Mouse (Mus musculus): ENCODE results near the gene Cdsn. TPM values are rescaled to one million over a fixed set of nuclear protein-coding genes. Genes with fewer than 3 reads are reported as not detected.

The Cdsn gene
- total and polyA plus RNA-seq, 2 experiments: not detected

DNA sequence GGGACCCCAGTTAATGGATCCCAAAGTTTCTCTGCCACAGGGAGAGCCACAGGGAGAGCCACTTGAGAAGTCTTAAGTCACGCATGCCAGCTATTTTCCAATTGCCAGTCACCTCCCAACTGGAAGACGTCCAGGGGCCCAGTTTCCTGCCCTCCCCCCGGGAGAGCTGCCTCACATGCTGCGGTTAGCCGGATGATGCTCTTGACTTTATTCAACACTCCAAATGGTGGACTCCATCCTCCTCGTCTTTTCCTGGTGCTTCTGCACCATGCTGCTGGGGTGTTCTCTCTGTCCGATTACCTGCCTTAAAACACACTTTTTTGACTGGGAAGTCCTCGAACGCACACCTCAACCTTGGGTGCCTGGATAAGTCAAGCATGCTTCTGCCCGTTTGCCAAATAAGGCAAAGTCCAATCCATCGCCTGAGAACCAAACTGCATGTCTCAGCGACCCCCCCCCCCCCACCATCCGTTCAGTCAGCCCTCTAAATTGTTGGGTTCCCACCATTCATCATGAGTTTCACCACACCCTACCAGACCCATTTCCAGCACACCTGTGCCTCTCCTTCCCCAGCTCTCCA, 4.3 kb downstream of the Cdsn start:
- no peak for DNase-seq (ENCODE audit: extremely low read depth, low read depth, low spot score)
- Histone ChIP-seq H3K36me3 (ENCODE audit: control insufficient read depth, insufficient read depth, low read length) (no peaks in the 10 kb centered on the region), H3K27me3 (ENCODE audit: control insufficient read depth, insufficient read depth, low read length) (no peaks in the 10 kb centered on the region), H3K4me3 (ENCODE audit: insufficient read depth, low read depth, low read length) (no peak overlapping the region), H3K9ac (ENCODE audit: low read depth, low read length) (no peak overlapping the region), H3K27ac (replicated peaks; ENCODE audit: insufficient read depth, low read depth, low read length) (no peak overlapping the region), H3K79me2 (ENCODE audit: control insufficient read depth, insufficient read depth, low read length) (no peaks in the 10 kb centered on the region), H3K4me1 (ENCODE audit: control insufficient read depth, insufficient read depth, low read length) (peaks cover 5% of the 10 kb centered on the region; the same call in 1 of the 2 replicates)
- TF ChIP-seq POLR2A (IDR thresholded peaks at IDR 0.05; ENCODE audit: extremely low read depth, insufficient read depth, low read length): no peak
- no peak for TF ChIP-seq CTCF (IDR thresholded peaks at IDR 0.05; ENCODE audit: low read depth, low read length)
- 83% methylated on average over 13 of the region's 13 CpGs for WGBS

DNA sequence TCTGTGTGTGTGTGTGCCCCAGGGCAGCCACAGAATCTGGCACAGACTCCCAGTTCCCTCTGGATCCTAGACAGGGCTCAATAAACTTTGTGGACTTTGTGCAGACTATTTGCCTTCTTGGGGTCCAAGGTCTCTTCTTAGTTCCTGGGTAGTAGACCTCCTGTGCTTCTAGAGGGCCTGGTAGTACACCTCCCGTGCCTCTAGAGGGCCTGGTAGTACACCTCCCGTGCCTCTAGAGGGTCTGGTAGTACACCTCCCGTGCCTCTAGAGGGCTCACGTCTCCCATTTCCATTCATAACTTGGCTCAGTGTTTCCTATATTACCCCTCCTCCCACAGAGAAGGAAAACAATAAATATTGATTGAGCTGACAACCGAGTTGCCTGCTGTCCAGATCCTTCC, 4.9 kb downstream of the Cdsn start:
- Histone ChIP-seq H3K27ac (replicated peaks; ENCODE audit: insufficient read depth, low read depth, low read length) (no peak overlapping the region), H3K4me1 (ENCODE audit: control insufficient read depth, insufficient read depth, low read length) (peaks cover 5% of the 10 kb centered on the region; the same call in 1 of the 2 replicates), H3K27me3 (ENCODE audit: control insufficient read depth, insufficient read depth, low read length) (no peaks in the 10 kb centered on the region), H3K4me3 (ENCODE audit: insufficient read depth, low read depth, low read length) (no peak overlapping the region), H3K9ac (ENCODE audit: low read depth, low read length) (no peak overlapping the region), H3K36me3 (ENCODE audit: control insufficient read depth, insufficient read depth, low read length) (no peaks in the 10 kb centered on the region), H3K79me2 (ENCODE audit: control insufficient read depth, insufficient read depth, low read length) (no peaks in the 10 kb centered on the region)
- WGBS: 11% methylated on average over 5 of the region's 5 CpGs
- TF ChIP-seq CTCF (IDR thresholded peaks at IDR 0.05; ENCODE audit: low read depth, low read length): peak; percentile 91
- TF ChIP-seq POLR2A (IDR thresholded peaks at IDR 0.05; ENCODE audit: extremely low read depth, insufficient read depth, low read length): no peak
- peak; percentile 54 for DNase-seq (ENCODE audit: extremely low read depth, low read depth, low spot score)

DNA sequence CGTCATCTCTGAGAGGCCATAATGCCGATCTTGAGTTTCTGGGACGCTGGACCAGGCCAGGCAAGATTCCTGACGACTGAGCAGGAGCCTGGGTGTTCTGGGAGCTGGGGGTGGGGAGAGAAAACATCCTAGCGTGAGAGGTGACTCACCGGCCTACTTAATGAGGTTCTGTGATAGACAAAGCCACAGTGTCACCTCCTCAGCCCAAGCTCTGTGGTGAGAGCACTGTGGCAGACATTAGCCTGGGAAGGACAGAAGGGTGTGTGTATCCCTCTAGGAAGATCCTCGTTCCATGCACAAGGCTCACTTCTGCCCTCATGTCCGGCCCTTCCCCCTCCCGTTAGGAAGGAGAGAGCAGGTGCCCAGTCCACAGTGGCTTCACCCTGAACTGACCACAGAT, 5.4 kb downstream of the Cdsn start:
- Histone ChIP-seq H3K27me3 (ENCODE audit: control insufficient read depth, insufficient read depth, low read length) (no peaks in the 10 kb centered on the region), H3K79me2 (ENCODE audit: control insufficient read depth, insufficient read depth, low read length) (no peaks in the 10 kb centered on the region), H3K36me3 (ENCODE audit: control insufficient read depth, insufficient read depth, low read length) (no peaks in the 10 kb centered on the region), H3K4me3 (ENCODE audit: insufficient read depth, low read depth, low read length) (no peak overlapping the region), H3K4me1 (ENCODE audit: control insufficient read depth, insufficient read depth, low read length) (peaks cover 5% of the 10 kb centered on the region; the same call in 1 of the 2 replicates), H3K9ac (ENCODE audit: low read depth, low read length) (no peak overlapping the region), H3K27ac (replicated peaks; ENCODE audit: insufficient read depth, low read depth, low read length) (no peak overlapping the region)
- 81% methylated on average over 9 of the region's 9 CpGs for WGBS
- TF ChIP-seq CTCF (IDR thresholded peaks at IDR 0.05; ENCODE audit: low read depth, low read length): no peak; the same call in 1 of the 2 replicates
- no peak for TF ChIP-seq POLR2A (IDR thresholded peaks at IDR 0.05; ENCODE audit: extremely low read depth, insufficient read depth, low read length)
- no peak for DNase-seq (ENCODE audit: extremely low read depth, low read depth, low spot score)

DNA sequence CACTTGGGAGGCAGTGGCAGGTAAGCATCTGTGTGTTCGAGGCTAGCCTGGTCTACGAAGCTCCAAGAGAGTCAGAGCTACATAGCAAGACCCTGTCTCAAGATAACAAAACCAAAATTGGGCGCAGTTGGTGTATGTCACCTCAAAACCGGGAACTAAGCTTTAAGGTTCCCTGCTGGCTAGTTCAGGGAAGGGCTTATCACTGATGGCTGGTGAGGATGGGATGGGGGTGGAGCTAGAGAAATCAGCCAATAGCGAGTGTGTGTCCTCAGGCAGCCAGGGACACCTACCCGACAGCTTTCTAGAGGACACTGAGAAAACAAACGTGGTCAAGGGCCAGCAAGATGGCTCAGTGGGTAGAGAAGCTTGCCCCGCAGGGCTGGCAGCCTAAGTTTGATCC, 6.3 kb downstream of the Cdsn start:
- no peak for TF ChIP-seq CTCF (IDR thresholded peaks at IDR 0.05; ENCODE audit: low read depth, low read length)
- TF ChIP-seq POLR2A (IDR thresholded peaks at IDR 0.05; ENCODE audit: extremely low read depth, insufficient read depth, low read length): no peak

DNA sequence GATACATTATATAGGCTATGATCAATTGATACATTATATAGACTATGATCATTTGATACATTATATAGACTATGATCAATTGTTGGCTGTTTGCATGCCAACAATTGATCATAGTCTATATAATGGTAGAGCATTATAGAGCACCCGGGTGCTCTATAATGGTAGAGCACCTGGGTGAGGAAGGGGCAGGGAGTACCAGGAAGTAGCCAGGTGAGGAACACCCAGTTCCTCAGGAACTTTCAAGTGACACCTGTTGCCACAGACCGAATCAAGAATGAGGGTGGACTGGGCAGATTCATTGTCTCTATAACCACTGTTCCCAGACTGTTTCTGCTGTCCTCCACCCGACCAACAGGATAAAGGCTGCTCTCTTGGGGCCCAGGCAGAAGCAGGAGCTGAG, 15.2 kb downstream of the Cdsn start, which contains the start of gene 2300002M23Rik:
TSS of gene 2300002M23Rik (plus strand) at position 301 of the 400 bp plus-strand sequence.
- TF ChIP-seq POLR2A (IDR thresholded peaks at IDR 0.05; ENCODE audit: extremely low read depth, insufficient read depth, low read length) (no peak), CTCF (IDR thresholded peaks at IDR 0.05; ENCODE audit: low read depth, low read length) (no peak)
- no peak for DNase-seq (ENCODE audit: extremely low read depth, low read depth, low spot score)
- H3K27me3 ChIP-seq (ENCODE audit: control insufficient read depth, insufficient read depth, low read length): peaks cover 12% of the 10 kb centered on the region
- H3K9ac ChIP-seq (ENCODE audit: low read depth, low read length): no peak within 1 kb of the TSS
- no peak within 1 kb of the TSS for H3K27ac ChIP-seq (replicated peaks; ENCODE audit: insufficient read depth, low read depth, low read length)
- H3K4me1 ChIP-seq (ENCODE audit: control insufficient read depth, insufficient read depth, low read length): no peaks in the 10 kb centered on the region
- H3K4me3 ChIP-seq (ENCODE audit: insufficient read depth, low read depth, low read length): no peak within 1 kb of the TSS
- no peaks in the 10 kb centered on the region for H3K79me2 ChIP-seq (ENCODE audit: control insufficient read depth, insufficient read depth, low read length)
- 55% methylated on average over 3 of the region's 3 CpGs for WGBS
- H3K36me3 ChIP-seq (ENCODE audit: control insufficient read depth, insufficient read depth, low read length): no peaks in the 10 kb centered on the region

More for the DNA sequence above, 6.3 kb downstream of the Cdsn start:
- Histone ChIP-seq H3K36me3 (ENCODE audit: control insufficient read depth, insufficient read depth, low read length) (no peaks in the 10 kb centered on the region), H3K4me3 (ENCODE audit: insufficient read depth, low read depth, low read length) (no peak overlapping the region), H3K79me2 (ENCODE audit: control insufficient read depth, insufficient read depth, low read length) (no peaks in the 10 kb centered on the region), H3K27me3 (ENCODE audit: control insufficient read depth, insufficient read depth, low read length) (no peaks in the 10 kb centered on the region), H3K27ac (replicated peaks; ENCODE audit: insufficient read depth, low read depth, low read length) (no peak overlapping the region), H3K9ac (ENCODE audit: low read depth, low read length) (no peak overlapping the region), H3K4me1 (ENCODE audit: control insufficient read depth, insufficient read depth, low read length) (peaks cover 5% of the 10 kb centered on the region; the same call in 1 of the 2 replicates)
- 55% methylated on average over 8 of the region's 8 CpGs for WGBS
- DNase-seq (ENCODE audit: extremely low read depth, low read depth, low spot score): no peak

DNA sequence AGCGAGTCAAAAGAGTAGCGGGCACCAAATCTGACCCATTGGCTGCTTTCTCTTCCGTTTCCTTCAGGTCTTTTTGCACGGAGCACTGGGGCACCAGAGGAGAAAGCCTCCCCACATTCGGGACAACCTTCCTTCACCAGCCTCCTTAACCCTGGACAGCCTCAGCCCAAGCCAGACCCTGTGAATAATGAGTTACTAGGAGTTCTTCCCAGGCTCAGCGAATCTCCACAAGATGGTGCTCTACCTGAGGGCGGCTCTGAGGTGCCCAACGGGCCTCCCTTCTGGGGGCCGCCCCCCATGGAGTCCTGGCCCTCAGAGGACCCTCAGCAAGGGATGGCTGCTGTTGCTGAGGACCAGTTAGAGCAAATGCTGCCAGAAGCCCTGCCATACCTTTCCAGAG, 15.8 kb downstream of the Cdsn start:
- Histone ChIP-seq H3K27me3 (ENCODE audit: control insufficient read depth, insufficient read depth, low read length) (peaks cover 12% of the 10 kb centered on the region), H3K27ac (replicated peaks; ENCODE audit: insufficient read depth, low read depth, low read length) (no peak overlapping the region), H3K4me1 (ENCODE audit: control insufficient read depth, insufficient read depth, low read length) (no peaks in the 10 kb centered on the region), H3K4me3 (ENCODE audit: insufficient read depth, low read depth, low read length) (no peak overlapping the region), H3K9ac (ENCODE audit: low read depth, low read length) (no peak overlapping the region), H3K36me3 (ENCODE audit: control insufficient read depth, insufficient read depth, low read length) (no peaks in the 10 kb centered on the region), H3K79me2 (ENCODE audit: control insufficient read depth, insufficient read depth, low read length) (no peaks in the 10 kb centered on the region)
- 34% methylated on average over 9 of the region's 9 CpGs for WGBS
- TF ChIP-seq CTCF (IDR thresholded peaks at IDR 0.05; ENCODE audit: low read depth, low read length) (no peak), POLR2A (IDR thresholded peaks at IDR 0.05; ENCODE audit: extremely low read depth, insufficient read depth, low read length) (no peak)
- DNase-seq (ENCODE audit: extremely low read depth, low read depth, low spot score): no peak

Data from liver, adult 2 months (tissue).